Mouse (Mus musculus) heart, embryonic 12.5 days (tissue): ENCODE measurements around the gene Col9a3. TPM values are rescaled to one million over a fixed set of nuclear protein-coding genes. Genes with fewer than 3 reads are reported as not detected.

Experiments used
- ATAC-seq: fragments of 200-750 bp; cut with Nextera tagmentation; 2 replicates; pipeline ENCODE4 v1.8.0; 2017; ENCODE audit warnings: moderate TSS enrichment, moderate library complexity; ENCODE audit not compliant: insufficient number of reproducible peaks, low FRiP score
- H3K27ac ChIP-seq: fragments of 300-500 bp; sonication (generic); 2 replicates; pipeline ENCODE4 v1.5.1; 2016; ENCODE audit warnings: mild to moderate bottlenecking, moderate library complexity; ENCODE audit not compliant: poor library complexity, severe bottlenecking
- H3K27me3 ChIP-seq: fragments of 300-500 bp; sonication (generic); replicated peaks from 2 replicates; pipeline ENCODE4 v1.6.1; 2016; ENCODE audit warnings: mild to moderate bottlenecking, moderate library complexity
- H3K36me3 ChIP-seq: fragments of 300-500 bp; sonication (generic); 2 replicates; pipeline ENCODE4 v1.6.1; 2016; ENCODE audit warnings: mild to moderate bottlenecking, moderate library complexity
- H3K4me1 ChIP-seq: fragments of 300-500 bp; sonication (generic); replicated peaks from 2 replicates; pipeline ENCODE4 v1.6.1; 2016; ENCODE audit warnings: mild to moderate bottlenecking
- H3K4me2 ChIP-seq: fragments of 300-500 bp; sonication (generic); 2 replicates; pipeline ENCODE4 v1.6.1; 2016; ENCODE audit warnings: mild to moderate bottlenecking, moderate library complexity
- H3K4me3 ChIP-seq: fragments of 300-500 bp; sonication (generic); 2 replicates; pipeline ENCODE4 v1.5.1; 2016; ENCODE audit warnings: mild to moderate bottlenecking
- H3K9ac ChIP-seq: fragments of 300-500 bp; sonication (generic); 2 replicates; pipeline ENCODE4 v1.6.1; 2016; ENCODE audit warnings: mild to moderate bottlenecking, moderate library complexity
- H3K9me3 ChIP-seq: fragments of 300-500 bp; sonication (generic); replicated peaks from 2 replicates; pipeline ENCODE4 v1.6.1; 2016; ENCODE audit warnings: mild to moderate bottlenecking, moderate library complexity
- WGBS: fragments of 180-500 bp; shearing (Covaris S2); methylation state at CpG from one replicate; pipeline ENCODE4 v1.1.7; 2016; 5-methylcytosine and 5-hydroxymethylcytosine counted together
- polyA plus RNA-seq: library from polyadenylated mRNA; unstranded; fragments of >200 nt; fragmentation: Nextera tagmentation; extraction: Ambion mirVana; gene quantifications from 2 replicates; pipeline ENCODE4 v1.2.1, GENCODE M21; 2016

Gene Col9a3
- polyA plus RNA-seq, 1 experiment from 2014 or later = 36.8 TPM

- WGBS = 78% methylated on average over 4 of the region's 4 CpGs
- Histone ChIP-seq H3K4me2 (no peak overlapping the region), H3K27ac (no peak overlapping the region), H3K9me3 (no peaks in the 10 kb centered on the region), H3K4me3 (no peak overlapping the region), H3K9ac (no peak overlapping the region), H3K36me3 (peaks cover 48% of the 10 kb centered on the region), H3K4me1 (peaks cover 6% of the 10 kb centered on the region; the same call in 1 of the 2 replicates), H3K27me3 (no peaks in the 10 kb centered on the region)
- ATAC-seq = no peak
These were observed 64.4 kb downstream of the Col9a3 start for GRCm38 (mm10) chr2:180662008-180662407.

Other genes with a start within 250 kb of the Col9a3 start
- 0.51 and 0.67 TPM in 2 replicates for gene Slco4a1, start 141.5 kb upstream of the Col9a3 start, polyA plus RNA-seq
- gene Ntsr1, start 97.8 kb upstream of the Col9a3 start, polyA plus RNA-seq = 0.80 and 0.94 TPM in 2 replicates
- gene Mrgbp, start 16.5 kb upstream of the Col9a3 start, polyA plus RNA-seq = 25.1 and 25.3 TPM in 2 replicates
- gene Ogfr, start 8.5 kb upstream of the Col9a3 start, polyA plus RNA-seq = 58.0 and 62.1 TPM in 2 replicates
- 0.13 TPM in 1 of 2 replicates, not detected in the other for gene Tcfl5, start 44.9 kb downstream of the Col9a3 start, polyA plus RNA-seq
- 23.6 and 24.2 TPM in 2 replicates for gene Dido1, start 112.2 kb downstream of the Col9a3 start, polyA plus RNA-seq
- 45.3 and 47.8 TPM in 2 replicates for gene Gid8, start 112.3 kb downstream of the Col9a3 start, polyA plus RNA-seq
- 0.59 and 0.69 TPM in 2 replicates for gene Slc17a9, start 127.5 kb downstream of the Col9a3 start, polyA plus RNA-seq
- not detected in 2 replicates for gene Bhlhe23, start 179.1 kb downstream of the Col9a3 start, polyA plus RNA-seq